Mouse (Mus musculus) thymus, postnatal 36 days (tissue): ENCODE results near the gene Rybp.

ENCODE experiments used
- DNase-seq, 2 experiments: peaks; one replicate each; pipeline ENCODE4 v3.0.0; 2022; ENCODE audit warnings: mixed read lengths in 2 of 2

The Rybp gene

DNA sequence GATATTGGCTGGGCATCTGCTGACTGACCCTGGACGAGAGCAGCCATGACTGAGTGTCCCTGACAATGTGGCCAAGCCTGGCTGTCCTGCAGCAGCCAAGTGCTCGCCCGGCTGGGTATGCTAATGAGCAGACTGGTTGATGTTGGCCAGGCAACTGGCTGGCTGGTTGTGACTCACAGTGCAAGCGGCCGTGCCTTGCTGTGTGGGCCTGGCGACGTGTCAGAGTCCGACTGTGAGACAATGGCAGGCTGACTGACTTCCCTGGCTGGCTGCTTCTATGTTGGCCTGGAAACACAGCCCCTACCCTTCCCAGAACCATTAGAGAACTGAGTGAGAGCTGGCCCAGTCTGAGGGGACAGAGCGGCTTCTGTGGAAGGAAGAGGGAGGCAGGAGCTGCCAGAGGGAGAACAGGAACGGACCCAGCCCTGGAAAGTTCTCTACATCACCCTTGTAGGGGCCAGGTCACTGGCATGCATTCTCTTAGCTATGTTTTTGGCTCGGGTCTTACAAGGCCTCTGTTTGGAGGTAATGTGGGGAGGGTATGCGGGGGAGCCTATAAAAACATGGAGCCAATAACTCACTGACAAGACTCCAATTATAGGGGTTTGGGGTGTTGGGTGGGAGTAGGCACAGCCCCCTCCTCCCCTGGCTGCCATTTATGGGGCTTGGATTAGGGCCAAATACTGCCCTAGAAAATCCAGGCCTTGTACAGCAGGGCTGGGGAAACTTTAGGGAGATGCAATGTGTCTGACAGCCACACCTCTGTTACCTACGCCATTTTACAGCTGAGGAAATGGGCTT, 68.5 kb downstream of the Rybp start:
- no peak for DNase-seq

- no peak for DNase-seq
Observed at GRCm38 (mm10) chr6:100217507-100217906, 69.8 kb downstream of the Rybp start.

DNA sequence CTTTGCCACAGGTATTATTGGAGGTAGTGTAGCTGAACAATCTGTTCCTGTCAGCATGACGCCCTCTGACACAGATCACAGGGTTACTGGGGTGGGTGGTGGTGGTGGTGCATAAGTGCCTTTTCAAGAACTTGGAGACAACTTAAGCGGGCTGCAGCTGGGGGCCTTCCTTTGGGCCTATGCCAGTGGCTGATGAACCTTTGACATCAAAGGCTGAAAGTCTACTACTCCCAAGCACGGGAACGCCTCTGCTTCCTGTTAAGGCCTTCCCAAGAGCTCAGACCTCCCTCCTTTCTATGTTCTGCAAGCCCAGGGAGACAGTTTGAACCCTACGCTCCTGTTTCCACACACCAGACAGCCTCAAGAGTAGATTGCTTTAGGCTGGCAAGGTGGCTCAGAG, 70.3 kb downstream of the Rybp start:
- peak; percentile 21 to 39 for DNase-seq

- DNase-seq, result no peak
Observed at GRCm38 (mm10) chr6:100215809-100216208, 71.5 kb downstream of the Rybp start.

DNA sequence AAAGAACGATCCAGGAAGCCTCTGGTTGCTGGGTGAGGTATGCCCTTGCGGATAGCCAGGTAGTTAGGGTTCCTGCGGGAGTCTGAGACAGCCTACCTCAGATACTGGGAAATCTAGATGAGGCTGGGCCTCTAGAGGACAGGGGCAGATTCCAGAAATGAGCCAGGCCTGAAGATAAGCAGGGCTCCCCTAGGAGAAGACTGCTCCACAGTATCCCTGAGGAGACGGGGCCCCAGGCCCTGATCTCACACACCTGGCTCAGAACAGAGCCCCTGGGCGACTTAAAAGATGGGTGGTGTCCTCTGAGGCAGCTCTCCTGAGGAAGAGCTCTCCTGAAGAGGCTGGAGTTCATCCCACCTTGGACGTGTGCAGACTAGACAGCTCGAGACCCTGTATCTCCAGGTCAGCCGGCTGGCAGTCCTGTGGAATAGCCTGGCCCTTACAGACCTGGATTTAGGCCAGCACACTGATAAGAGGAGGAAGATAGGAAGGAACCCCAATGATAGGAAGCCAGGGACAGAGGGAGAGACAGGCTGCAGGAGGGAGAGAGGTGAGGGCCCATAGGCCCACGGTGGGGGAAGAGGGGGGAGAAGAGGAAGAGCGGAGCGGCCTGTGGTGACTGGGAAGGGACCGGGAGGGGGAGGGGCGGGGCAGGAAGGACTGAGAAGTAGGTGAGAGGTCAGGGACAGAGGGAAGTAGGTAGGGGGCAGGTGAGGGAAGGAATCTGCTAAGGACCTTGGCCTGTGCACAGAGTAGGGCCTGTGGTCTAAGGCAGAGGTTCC, 73.0 kb downstream of the Rybp start:
- DNase-seq, result peak in 1 of 2 experiments; percentile 19

DNA sequence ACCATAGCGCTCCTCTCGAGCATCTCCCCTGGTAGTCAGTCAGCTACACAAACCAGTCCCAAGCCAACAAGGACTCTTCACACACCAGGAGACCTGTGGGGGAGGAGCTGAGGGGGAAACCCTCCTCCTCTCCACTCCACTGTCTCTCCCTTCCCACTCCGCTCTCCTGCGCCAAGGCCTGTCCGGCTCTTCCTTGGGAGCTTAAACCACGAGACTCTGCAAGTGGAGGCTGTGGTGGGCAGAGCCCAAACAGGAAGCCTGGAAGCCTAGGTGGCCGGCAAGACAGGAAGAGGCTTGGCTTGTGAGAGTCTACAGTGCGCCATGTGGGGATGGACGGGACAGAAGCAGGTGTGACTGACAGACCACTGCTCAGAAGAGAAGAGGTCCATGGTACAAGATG, 73.7 kb downstream of the Rybp start:
- peak in 1 of 2 experiments; percentile 11 for DNase-seq

- peak in 1 of 2 experiments; percentile 24 for DNase-seq
Observed at GRCm38 (mm10) chr6:100212820-100213219, 74.5 kb downstream of the Rybp start.

DNA sequence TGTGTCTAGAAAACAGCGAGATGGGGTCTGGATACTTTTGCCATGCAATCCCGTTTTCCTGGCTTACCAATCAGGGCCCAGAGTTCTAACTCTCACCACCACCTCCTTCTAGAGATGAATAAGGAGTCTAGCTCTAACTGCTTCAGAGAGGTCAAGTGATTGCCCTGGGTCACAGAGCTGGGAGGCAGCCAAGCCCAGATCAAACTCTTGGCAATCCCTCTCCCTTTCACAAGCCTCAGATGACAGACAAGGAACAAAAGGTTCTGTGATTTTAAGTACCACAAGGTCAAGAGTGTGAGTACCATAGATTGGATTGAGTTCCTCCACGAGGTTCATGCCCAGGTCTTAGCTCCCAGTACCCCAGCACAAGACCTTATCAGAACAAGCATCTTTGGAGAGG, 75.6 kb downstream of the Rybp start:
- no peak for DNase-seq

DNA sequence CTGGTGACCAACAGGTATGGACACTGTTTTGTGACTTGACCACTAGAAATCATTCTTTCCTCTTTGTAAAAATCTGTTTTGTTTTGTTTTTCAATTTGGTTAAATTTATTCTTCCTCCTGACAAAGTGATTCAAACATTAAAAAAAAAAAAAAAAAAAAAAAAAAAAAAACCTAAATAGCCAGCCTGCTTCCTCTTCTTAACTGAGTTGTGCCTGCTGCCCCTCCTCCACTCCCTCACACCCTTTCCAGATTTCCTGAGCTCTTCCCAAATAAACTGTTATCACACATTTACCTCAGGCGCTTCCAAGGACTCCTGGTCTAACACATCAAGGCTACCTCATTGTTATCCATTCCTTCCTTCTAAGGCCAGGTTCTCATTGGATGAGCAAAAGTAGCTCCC, 76.8 kb downstream of the Rybp start:
- DNase-seq, result no peak

DNA sequence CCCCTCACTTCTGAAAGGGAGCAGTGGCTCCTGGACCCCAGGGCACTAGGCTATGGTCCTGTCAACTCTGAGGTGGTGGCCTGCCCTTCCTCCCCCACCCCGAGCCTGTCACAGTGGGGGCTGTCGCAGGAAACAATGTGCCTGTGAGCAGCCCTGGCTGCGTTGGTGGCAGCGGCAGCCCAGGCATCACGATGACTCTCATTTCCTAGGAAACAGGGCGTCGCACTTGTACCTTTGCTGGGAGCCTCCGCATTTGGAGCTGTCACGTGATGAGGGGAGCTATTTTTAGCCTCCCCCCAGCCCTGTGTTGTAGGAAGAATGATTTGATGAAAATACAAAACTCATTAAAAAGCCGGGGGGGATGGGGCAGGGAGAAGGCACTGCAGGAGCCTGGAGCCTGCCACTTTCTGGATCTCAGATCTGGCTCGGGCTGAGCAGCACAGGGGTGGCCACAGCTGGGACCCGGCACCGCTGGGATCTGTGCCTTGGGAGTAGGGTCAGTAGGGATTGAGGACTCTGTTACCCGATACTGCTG, 80.5 kb downstream of the Rybp start:
- peak in 1 of 2 experiments; percentile 29 for DNase-seq

GRCm38 (mm10) chr6:100206261-100206660, 81.0 kb downstream of the Rybp start:
- DNase-seq, result no peak

DNA sequence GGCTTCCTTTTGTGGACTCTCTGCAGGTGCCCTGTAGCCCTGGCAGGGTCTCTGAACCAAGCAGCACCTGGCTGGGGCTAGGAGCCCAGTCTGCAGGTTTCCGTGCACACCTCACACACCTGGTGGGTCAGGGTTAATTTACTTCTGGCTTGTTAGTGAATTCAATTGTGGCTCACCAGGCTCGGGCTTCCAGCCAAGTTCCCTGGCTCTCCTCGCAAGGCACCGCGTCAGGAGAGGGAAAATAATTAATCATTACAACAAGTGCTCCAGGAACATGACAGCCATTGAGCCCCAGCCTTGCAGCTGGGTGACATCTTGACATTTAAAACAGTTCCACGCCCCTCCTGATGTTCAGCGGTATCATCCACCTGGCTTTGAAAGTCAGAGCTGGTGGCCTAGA, 82.8 kb downstream of the Rybp start:
- DNase-seq, result peak in 1 of 2 experiments; percentile 12

GRCm38 (mm10) chr6:100203492-100203891, 83.8 kb downstream of the Rybp start:
- DNase-seq, result no peak

DNA sequence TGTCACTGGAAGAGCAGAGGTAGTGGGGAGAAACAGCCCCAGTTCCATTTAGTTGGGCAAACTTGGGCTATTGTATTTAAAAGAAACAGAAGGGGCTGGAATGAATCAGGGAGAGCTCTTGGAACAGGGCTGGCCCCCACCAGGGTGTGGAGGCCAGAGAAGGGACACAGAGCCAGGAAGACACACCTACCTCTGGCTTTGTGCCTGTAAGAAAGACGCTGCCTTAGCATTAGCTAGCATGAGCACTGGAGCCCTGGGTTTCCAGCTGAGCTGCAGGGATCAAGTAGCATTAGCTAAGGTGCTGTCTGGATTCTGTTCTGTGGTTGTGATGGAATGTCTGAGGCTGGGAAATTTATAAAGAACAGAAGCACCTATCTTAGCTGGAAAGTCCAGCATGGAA, 85.2 kb downstream of the Rybp start:
- no peak for DNase-seq

- DNase-seq, result no peak
Observed at GRCm38 (mm10) chr6:100197102-100197501, 90.2 kb downstream of the Rybp start.

DNA sequence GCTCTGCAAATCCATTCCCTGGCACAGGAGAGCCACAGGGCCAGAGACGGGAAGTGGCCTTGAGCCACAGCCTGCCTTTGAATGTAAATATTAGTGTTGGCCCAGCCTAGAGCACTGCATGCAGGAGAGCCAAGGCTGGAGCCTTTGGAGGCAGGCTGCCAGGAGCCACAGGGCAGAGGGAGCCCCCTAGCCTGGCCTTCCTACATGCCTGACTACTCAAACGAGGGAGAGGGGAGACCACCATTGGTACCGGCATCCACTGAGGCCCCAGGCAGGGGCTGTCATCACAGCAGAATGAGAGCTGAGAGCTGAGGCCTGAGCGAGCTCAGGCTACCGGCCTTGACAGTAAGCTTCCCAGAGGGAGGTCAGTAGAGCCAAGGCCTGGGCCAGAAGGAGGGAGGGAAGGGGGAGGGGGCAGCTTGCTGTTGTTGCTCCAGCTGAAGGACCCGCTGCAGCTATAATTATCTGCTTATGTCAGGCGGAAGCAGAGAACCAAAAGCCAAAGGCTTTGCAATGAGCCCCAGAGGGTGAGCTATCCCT, 91.3 kb downstream of the Rybp start:
- no peak for DNase-seq

DNA sequence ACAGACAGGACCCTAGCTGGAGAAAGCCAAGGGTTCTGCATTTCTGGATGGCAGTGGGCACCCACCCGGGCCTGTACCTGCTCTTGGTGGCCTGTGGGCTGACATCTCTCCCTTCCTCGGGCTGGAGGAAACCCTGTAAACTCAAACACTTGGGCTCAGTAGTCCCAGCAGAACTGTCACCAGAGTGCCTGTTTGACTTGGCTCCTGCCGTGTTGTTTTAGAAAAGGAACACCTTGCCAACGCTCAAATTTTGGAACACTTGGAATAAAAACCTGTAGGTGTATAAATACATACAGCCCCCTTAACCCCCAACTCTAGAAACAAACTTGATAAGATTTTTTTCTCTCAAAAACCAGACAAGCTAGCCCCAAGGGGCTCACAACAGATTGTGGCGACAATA, 92.2 kb downstream of the Rybp start:
- no peak for DNase-seq

- no peak for DNase-seq
Observed at GRCm38 (mm10) chr6:100193760-100194159, 93.5 kb downstream of the Rybp start.

GRCm38 (mm10) chr6:100192691-100193229, 94.5 kb downstream of the Rybp start:
- DNase-seq, result no peak

DNA sequence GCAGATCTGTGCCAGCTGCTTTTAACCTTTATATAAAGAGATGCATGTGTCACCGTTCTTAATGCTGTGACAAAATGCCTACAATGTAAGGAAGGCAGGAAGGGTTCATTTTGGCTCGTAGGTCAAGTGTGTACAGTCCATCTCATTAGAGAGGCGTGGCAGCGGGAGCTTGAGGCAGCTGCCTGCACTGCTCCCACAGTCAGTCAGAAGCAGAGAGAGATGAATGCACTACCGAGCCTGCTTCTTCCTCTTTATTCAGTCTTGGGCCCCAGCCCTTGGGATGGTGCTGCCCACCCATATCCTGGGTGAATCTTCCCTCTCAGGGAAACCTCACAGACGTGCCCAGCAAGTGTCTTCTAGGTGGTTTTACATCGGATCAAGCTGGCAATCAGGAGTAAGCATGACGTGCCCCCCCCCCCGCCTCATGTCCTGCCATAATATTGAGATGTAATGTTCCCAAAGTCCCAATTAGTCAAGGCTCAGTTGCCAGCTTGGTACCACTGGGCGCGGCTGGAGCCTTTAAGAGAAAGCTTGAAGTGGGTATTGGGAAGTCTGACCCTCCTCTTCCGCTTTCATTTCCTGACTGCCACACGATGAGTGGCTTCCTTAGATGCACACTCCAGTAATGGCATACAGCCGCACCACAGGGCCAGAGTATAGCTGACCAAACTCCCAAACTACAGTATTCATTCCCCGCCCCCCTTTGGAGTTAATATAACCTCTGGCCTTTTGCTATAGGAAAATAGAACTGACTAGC, 96.3 kb downstream of the Rybp start:
- no peak for DNase-seq

DNA sequence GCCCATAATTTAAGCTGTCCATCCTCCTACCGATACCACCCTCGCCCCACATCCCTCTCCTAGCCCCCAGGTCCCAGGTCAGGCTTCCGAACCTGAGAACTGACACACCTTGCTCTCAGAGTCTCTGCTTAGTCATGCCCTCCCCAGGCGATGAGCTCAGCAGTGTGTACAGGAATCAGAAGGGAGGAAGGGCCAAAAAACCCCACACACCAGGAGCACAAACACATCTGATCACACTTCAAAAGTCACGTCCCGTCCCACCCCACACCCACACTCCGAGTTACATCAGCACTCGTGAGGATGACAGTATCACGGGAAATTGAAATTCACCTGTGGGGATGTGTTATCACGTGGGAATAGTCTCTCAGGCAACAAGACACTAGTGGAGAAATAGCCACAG, 97.0 kb downstream of the Rybp start:
- DNase-seq, result no peak
